Mouse (Mus musculus) kidney, embryonic 16.5 days (tissue): ENCODE measurements around the gene Actn1. TPM values are rescaled to one million over a fixed set of nuclear protein-coding genes. Genes with fewer than 3 reads are reported as not detected.
A peak's percentile ranks its signal among the peaks of the same experiment; 100 is the strongest.

Experiments used
- ATAC-seq: fragments of 200-750 bp; cut with Nextera tagmentation; 2 replicates; pipeline ENCODE4 v1.8.0; 2017; ENCODE audit warnings: moderate TSS enrichment; ENCODE audit not compliant: low FRiP score, low TSS enrichment
- H3K27ac ChIP-seq: fragments of 300-500 bp; sonication (generic); 2 replicates; pipeline ENCODE4 v1.5.1; 2014; ENCODE audit warnings: low read length
- H3K27me3 ChIP-seq: fragments of 300-500 bp; sonication (generic); 2 replicates; pipeline ENCODE4 v1.6.1; 2014; ENCODE audit warnings: low read length, control low read depth, mixed read lengths; ENCODE audit not compliant: insufficient read depth
- H3K36me3 ChIP-seq: fragments of 300-500 bp; sonication (generic); 2 replicates; pipeline ENCODE4 v1.6.1; 2014; ENCODE audit warnings: low read length, control low read depth, mixed read lengths; ENCODE audit not compliant: insufficient read depth
- H3K4me1 ChIP-seq: fragments of 300-500 bp; sonication (generic); 2 replicates; pipeline ENCODE4 v1.6.1; 2014; ENCODE audit warnings: low read length, control low read depth, mixed read lengths; ENCODE audit not compliant: insufficient read depth
- H3K4me2 ChIP-seq: fragments of 300-500 bp; sonication (generic); replicated peaks from 2 replicates; pipeline ENCODE4 v1.6.1; 2014; ENCODE audit warnings: low read depth, low read length
- H3K4me3 ChIP-seq: fragments of 300-500 bp; sonication (generic); 2 replicates; pipeline ENCODE4 v1.5.1; 2014; ENCODE audit warnings: mild to moderate bottlenecking, low read length
- H3K9ac ChIP-seq: fragments of 300-500 bp; sonication (generic); replicated peaks from 2 replicates; pipeline ENCODE4 v1.6.1; 2014; ENCODE audit warnings: low read length
- H3K9me3 ChIP-seq: fragments of 300-500 bp; sonication (generic); 2 replicates; pipeline ENCODE4 v1.6.1; 2016; ENCODE audit warnings: low read length, control low read depth
- whole genome bisulfite sequencing: fragments of 180-500 bp; shearing (Covaris S2); extraction: QIAGEN DNeasy Blood & Tissue Kit; methylation state at CpG from one replicate; pipeline ENCODE4 v1.1.7; 2014; 5-methylcytosine and 5-hydroxymethylcytosine counted together
- polyA plus RNA-seq: library from polyadenylated mRNA; unstranded; fragments of >200 nt; fragmentation: Nextera tagmentation; extraction: Ambion mirVana; gene quantifications from 2 replicates; pipeline ENCODE4 v1.2.1, GENCODE M21; 2015

The Actn1 gene
- polyA plus RNA-seq = 44.8 and 49.2 TPM in 2 replicates

DNA sequence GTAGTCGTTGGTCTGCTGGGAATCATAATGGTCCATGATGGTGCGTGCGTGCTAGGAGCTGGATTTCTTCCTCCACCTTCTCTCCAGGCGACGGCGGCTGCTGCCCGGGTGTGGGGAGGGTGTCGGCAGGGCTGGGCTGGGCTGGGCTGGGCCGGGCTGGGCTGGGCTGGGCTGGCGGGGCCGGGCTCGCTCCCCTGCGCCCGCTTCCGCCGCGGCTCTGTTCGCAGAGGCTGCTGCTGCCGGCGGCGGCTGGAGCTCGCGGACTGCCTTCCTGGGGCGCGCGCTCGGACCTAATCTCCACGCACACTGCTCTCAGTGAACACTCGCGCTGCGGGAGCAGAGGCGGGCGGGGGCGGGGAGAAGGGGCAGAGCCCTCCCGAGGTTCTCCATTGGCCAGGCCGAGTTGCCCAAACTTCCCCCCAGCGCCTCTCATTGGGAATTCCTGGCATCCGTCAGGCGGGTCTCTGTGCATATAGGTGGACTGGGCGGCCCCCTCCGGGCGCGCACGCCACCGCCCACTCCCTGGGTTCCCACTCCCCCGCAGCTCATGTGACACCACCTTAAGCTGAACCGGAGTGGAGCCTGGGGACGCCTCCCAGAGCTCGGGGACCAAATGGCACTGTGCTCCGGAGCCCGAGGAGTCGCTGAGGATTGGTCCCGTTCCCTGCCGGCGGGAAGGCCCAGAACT is at the start of gene Actn1:
Gene Actn1, minus strand, starts transcription at position 316 of the 688 bp plus-strand sequence.
- Histone ChIP-seq H3K9ac (peak within 1 kb of the TSS; percentile 89), H3K36me3 (no peaks in the 10 kb centered on the region), H3K27ac (peak within 1 kb of the TSS; percentile 98), H3K27me3 (no peaks in the 10 kb centered on the region), H3K4me2 (peak within 1 kb of the TSS; percentile 88), H3K4me1 (peaks cover 30% of the 10 kb centered on the region), H3K9me3 (no peaks in the 10 kb centered on the region), H3K4me3 (peak within 1 kb of the TSS; percentile 89)
- ATAC-seq = peak; percentile 97
- under 1% methylated on average over 53 of the region's 55 CpGs for WGBS

DNA sequence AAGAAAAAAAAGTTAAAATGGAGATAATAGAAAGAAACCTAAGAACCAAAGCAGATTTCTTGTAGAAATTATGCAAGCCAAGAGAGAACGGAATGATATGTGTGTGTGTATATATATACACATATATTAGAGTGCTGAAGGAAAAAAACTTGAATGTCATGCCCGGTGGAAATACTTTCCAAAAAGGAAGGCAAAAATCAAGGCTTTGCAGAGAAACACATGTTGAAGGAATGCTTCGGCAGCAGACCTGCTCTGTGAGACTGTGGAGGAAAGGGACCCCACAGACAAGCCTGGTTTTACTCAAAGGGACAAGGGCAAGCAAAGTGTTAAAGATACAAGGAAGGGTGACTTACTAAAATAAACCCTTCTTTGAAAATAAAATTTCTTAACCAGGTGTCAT is 47.4 kb upstream of the Actn1 start:
- 78% methylated on average over 3 of the region's 3 CpGs for WGBS

DNA sequence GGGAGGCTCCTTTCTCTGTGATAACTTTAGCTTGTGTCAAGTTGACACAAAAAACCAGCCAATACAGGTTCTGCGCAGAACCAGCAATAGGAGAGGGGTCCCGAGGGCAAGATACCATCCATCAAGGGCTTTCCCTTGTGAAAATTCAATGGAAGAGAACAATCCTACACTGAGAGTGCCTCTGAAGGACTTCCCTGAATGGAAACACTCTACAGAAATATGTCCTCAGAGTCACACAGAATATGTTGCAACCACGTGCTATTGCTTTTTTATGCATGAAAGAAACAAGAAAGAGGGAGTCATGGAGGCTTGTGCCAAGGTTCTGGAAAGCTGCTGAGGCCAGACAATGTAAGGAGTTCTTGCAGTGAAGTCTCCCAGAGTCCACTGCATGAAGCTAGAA is 44.3 kb upstream of the Actn1 start:
- no peak overlapping the region for H3K27ac ChIP-seq
- no peak overlapping the region for H3K4me3 ChIP-seq
- no peaks in the 10 kb centered on the region for H3K36me3 ChIP-seq
- H3K4me1 ChIP-seq = no peaks in the 10 kb centered on the region
- H3K4me2 ChIP-seq = no peak overlapping the region
- WGBS = 89% methylated on average over 3 of the region's 3 CpGs
- H3K9me3 ChIP-seq = peaks cover 6% of the 10 kb centered on the region; the same call in 1 of the 2 replicates
- H3K27me3 ChIP-seq = no peaks in the 10 kb centered on the region
- no peak overlapping the region for H3K9ac ChIP-seq
- no peak for ATAC-seq

More for the DNA sequence above, 47.4 kb upstream of the Actn1 start:
- no peaks in the 10 kb centered on the region for H3K36me3 ChIP-seq
- no peak for ATAC-seq
- no peaks in the 10 kb centered on the region for H3K4me1 ChIP-seq
- H3K9ac ChIP-seq = no peak overlapping the region
- H3K4me3 ChIP-seq = no peak overlapping the region
- H3K27me3 ChIP-seq = no peaks in the 10 kb centered on the region
- H3K4me2 ChIP-seq = no peak overlapping the region
- no peak overlapping the region for H3K27ac ChIP-seq
- H3K9me3 ChIP-seq = peaks cover 6% of the 10 kb centered on the region; the same call in 1 of the 2 replicates

DNA sequence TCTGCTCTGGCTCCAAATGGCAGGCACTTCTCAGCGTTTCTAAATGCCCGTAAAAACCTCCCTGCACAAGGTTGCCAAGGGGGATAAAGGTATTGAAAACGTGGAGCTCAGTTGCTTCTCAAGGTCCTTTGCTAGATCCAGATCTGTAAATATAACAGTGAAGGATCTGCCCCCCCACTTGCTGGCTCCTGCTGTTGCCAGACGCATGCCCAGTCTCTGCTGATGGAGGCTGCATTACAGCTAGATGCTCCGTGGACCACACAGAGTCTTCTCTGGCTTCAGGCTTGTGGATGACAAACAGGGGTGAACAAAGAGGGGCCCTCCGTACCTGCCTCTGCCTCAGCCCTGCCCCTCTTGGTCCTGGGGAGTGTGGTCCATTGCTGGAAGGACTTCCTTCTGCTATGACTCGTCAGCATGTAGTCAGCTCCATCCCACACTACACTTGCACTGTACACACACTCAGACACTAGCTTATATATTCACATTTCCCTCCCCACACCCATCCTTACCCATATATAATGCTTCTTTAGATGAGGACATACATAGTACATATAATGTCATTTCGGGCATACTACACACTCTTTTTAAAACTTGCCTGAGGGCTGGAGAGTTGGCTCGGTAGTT is 40.8 kb upstream of the Actn1 start:
- H3K27me3 ChIP-seq = no peaks in the 10 kb centered on the region
- H3K4me2 ChIP-seq = no peak overlapping the region
- no peaks in the 10 kb centered on the region for H3K36me3 ChIP-seq
- H3K9me3 ChIP-seq = peaks cover 6% of the 10 kb centered on the region; the same call in 1 of the 2 replicates
- H3K4me3 ChIP-seq = no peak overlapping the region
- H3K9ac ChIP-seq = no peak overlapping the region
- ATAC-seq = no peak
- no peaks in the 10 kb centered on the region for H3K4me1 ChIP-seq
- WGBS = 67% methylated on average over 9 of the region's 9 CpGs
- H3K27ac ChIP-seq = no peak overlapping the region

DNA sequence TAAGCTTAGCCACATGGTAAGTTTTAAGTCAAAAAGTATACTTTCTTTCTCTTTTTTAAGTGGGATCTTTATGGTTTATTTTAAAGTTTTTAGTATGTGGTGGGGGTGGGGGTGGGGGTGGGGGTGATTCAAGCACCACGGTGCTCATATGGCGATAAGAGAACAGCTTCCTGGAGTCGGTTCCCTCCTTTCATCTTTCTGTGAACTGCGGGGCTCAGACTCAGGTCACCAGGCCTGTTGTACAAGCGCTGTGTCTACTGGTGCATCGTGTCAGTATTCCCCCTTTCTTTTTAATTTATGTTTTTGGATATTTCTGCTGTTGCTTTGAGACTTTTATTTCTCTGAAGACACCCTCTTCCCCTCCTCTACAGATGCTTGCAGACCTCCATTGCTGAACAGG is 38.5 kb upstream of the Actn1 start:
- H3K27me3 ChIP-seq = no peaks in the 10 kb centered on the region
- no peak overlapping the region for H3K4me3 ChIP-seq
- H3K4me2 ChIP-seq = no peak overlapping the region
- 34% methylated on average over 6 of the region's 6 CpGs for WGBS
- no peak overlapping the region for H3K27ac ChIP-seq
- no peaks in the 10 kb centered on the region for H3K9me3 ChIP-seq
- no peak overlapping the region for H3K9ac ChIP-seq
- H3K36me3 ChIP-seq = no peaks in the 10 kb centered on the region
- no peak for ATAC-seq
- H3K4me1 ChIP-seq = no peaks in the 10 kb centered on the region

DNA sequence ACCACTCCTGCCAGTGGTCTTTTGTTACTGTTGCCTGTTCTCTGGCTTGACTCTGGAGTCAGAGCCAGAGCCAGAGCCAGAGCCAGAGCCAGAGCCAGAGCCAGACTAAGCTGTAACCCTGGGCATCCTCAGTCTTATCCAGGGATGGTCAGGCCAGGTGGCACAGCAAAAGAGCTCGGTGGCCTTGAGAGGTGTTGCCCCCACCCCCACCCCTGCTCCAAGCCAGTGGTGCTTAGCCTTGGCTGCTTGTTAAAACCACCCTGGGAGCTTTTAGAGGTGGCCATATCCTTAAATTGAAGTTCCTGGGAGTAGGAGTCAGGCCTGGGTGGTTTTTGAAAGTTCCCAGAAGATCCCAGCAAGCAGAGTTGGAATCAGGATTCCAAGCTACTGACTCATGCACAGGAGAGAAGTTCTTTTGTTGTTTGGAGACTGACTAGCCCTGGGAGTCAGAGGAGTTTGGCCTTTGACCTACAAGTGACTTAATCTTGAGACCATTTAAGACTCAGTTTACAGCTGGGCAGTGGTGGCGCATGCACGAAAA is 31.8 kb upstream of the Actn1 start:
- H3K27me3 ChIP-seq = no peaks in the 10 kb centered on the region
- H3K4me2 ChIP-seq = no peak overlapping the region
- H3K4me1 ChIP-seq = no peaks in the 10 kb centered on the region
- no peaks in the 10 kb centered on the region for H3K9me3 ChIP-seq
- WGBS = 51% methylated on average over 3 of the region's 3 CpGs
- H3K4me3 ChIP-seq = no peak overlapping the region
- H3K36me3 ChIP-seq = no peaks in the 10 kb centered on the region
- H3K27ac ChIP-seq = no peak overlapping the region
- no peak overlapping the region for H3K9ac ChIP-seq
- peak; percentile 65 for ATAC-seq

DNA sequence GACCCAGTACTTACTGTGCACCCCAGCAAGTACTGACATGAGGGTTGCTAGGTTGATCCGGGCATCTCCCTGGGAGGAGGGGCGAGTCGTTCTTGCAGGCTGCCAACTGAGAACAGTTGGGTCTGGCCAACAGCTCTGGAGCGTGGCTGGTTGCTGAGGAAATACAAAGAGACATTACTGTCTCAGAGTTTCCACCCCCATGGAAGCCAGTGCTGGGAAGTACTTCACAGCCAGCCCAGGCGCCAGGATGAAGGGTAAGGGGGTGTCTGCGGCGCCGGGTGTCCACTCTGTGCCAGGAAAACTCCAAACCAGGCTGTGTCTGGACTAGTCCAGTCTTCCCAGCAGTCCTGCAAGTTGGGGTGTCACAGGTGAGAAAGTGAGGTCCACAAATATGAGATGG is 30.8 kb upstream of the Actn1 start:
- 88% methylated on average over 8 of the region's 8 CpGs for WGBS
- Histone ChIP-seq H3K4me1 (no peaks in the 10 kb centered on the region), H3K4me3 (no peak overlapping the region), H3K36me3 (no peaks in the 10 kb centered on the region), H3K4me2 (no peak overlapping the region), H3K27me3 (no peaks in the 10 kb centered on the region), H3K27ac (no peak overlapping the region), H3K9me3 (no peaks in the 10 kb centered on the region), H3K9ac (no peak overlapping the region)
- no peak for ATAC-seq

DNA sequence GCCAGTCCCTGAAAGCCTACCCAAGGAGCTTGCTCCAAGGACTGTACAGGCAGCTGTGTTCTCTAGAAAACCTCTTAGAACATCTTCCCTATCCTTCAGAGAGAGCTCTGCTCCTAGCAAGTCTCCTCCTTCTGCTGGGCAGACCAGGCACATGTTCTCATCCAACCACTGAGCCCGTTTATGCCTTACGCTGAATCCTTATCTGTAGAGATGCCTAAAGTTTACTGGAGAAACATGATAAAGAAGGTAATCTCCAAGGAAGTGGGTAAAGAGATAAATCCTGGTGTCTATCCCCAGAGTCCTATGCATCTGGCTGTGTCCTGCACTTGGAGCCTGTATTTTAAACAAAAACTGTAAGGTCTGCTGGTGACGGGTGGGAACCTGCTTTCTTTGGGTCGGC is 30.3 kb upstream of the Actn1 start:
- 87% methylated on average over 4 of the region's 4 CpGs for WGBS
- Histone ChIP-seq H3K9me3 (no peaks in the 10 kb centered on the region), H3K9ac (no peak overlapping the region), H3K27me3 (no peaks in the 10 kb centered on the region), H3K36me3 (no peaks in the 10 kb centered on the region), H3K4me3 (no peak overlapping the region), H3K27ac (no peak overlapping the region), H3K4me1 (no peaks in the 10 kb centered on the region), H3K4me2 (no peak overlapping the region)
- ATAC-seq = no peak

DNA sequence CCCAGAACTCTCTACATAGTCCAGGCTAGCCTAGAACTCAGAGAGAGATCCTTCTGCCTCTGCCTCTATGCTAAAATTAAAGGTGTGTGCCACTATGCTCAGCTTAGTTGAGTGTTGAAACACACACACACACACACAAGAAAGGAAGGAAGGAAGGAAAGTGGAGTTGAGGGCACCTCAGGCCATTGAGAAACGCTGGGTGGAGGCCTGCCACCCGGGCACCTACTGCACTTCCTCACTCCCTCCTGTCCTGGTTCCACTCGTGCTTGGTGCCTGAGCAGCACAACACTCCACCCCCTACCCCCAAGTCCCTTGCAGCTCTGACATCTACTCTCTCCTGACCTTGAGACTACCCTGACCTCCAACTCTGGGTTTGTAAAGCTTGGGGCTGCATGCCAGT is 29.6 kb upstream of the Actn1 start:
- ATAC-seq = no peak
- H3K9me3 ChIP-seq = no peaks in the 10 kb centered on the region
- H3K36me3 ChIP-seq = no peaks in the 10 kb centered on the region
- no peaks in the 10 kb centered on the region for H3K4me1 ChIP-seq
- WGBS = 73% methylated on average over 3 of the region's 3 CpGs
- H3K4me3 ChIP-seq = no peak overlapping the region
- H3K9ac ChIP-seq = no peak overlapping the region
- no peak overlapping the region for H3K4me2 ChIP-seq
- no peaks in the 10 kb centered on the region for H3K27me3 ChIP-seq
- H3K27ac ChIP-seq = no peak overlapping the region

DNA sequence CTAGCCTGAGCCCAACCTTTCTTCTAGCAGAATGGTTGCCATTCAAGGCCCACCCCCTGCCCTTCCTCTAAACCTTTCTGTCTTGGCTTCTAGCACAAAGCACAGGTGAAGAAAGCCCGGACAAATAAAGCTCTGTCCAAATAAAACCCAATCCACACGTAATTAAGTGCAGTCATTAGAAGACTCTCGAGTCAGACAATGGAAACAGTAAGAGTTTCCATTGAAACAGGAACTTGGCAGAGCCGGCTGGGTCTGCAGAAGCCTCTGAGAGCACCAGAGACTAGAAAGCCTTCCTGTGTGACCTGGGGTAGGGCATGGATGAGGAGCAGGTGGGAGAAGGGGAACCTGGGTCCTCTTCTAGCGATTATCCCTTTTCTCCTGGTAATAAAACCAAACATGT is 25.7 kb upstream of the Actn1 start:
- Histone ChIP-seq H3K9ac (no peak overlapping the region), H3K36me3 (no peaks in the 10 kb centered on the region), H3K4me1 (peaks cover 3% of the 10 kb centered on the region), H3K27me3 (no peaks in the 10 kb centered on the region), H3K4me2 (no peak overlapping the region), H3K9me3 (no peaks in the 10 kb centered on the region), H3K4me3 (no peak overlapping the region), H3K27ac (no peak overlapping the region)
- no peak for ATAC-seq
- 59% methylated on average over 5 of the region's 5 CpGs for WGBS
